Mouse (Mus musculus): ENCODE results near the gene 1110008L16Rik. TPM values are rescaled to one million over a fixed set of nuclear protein-coding genes. Genes with fewer than 3 reads are reported as not detected.
A peak's percentile ranks its signal among the peaks of the same experiment; 100 is the strongest.

Gene 1110008L16Rik
- polyA plus RNA-seq, 1 experiment from 2014 or later = 19.6 TPM

GRCm38 (mm10) chr12:55353423-55353822 lies 54.0 kb downstream of the 1110008L16Rik start:
- H3K27ac ChIP-seq (replicated peaks) = no peak overlapping the region
- no peak overlapping the region for H3K4me3 ChIP-seq
- WGBS = 82% methylated on average over 6 of the region's 6 CpGs
- no peak for DNase-seq (ENCODE audit: low spot score)
- H3K36me3 ChIP-seq (replicated peaks) = no peaks in the 10 kb centered on the region
- H3K27me3 ChIP-seq (replicated peaks; ENCODE audit: low read depth, poor library complexity, severe bottlenecking) = no peaks in the 10 kb centered on the region
- H3K4me1 ChIP-seq = peaks cover 6% of the 10 kb centered on the region
- H3K9me3 ChIP-seq = no peaks in the 10 kb centered on the region

GRCm38 (mm10) chr12:55354904-55355303 lies 55.5 kb downstream of the 1110008L16Rik start:
- no peaks in the 10 kb centered on the region for H3K36me3 ChIP-seq (replicated peaks)
- WGBS = 63% methylated on average over 4 of the region's 4 CpGs
- peaks cover 6% of the 10 kb centered on the region for H3K4me1 ChIP-seq
- no peak overlapping the region for H3K4me3 ChIP-seq
- no peaks in the 10 kb centered on the region for H3K27me3 ChIP-seq (replicated peaks; ENCODE audit: low read depth, poor library complexity, severe bottlenecking)
- no peak overlapping the region for H3K27ac ChIP-seq (replicated peaks)
- H3K9me3 ChIP-seq = no peaks in the 10 kb centered on the region
- DNase-seq (ENCODE audit: low spot score) = peak; percentile 21

GRCm38 (mm10) chr12:55357303-55357702 lies 57.9 kb downstream of the 1110008L16Rik start:
- H3K4me3 ChIP-seq = no peak overlapping the region
- H3K36me3 ChIP-seq (replicated peaks) = no peaks in the 10 kb centered on the region
- H3K27me3 ChIP-seq (replicated peaks; ENCODE audit: low read depth, poor library complexity, severe bottlenecking) = no peaks in the 10 kb centered on the region
- DNase-seq (ENCODE audit: low spot score) = no peak
- WGBS = 75% methylated on average over 1 of the region's 1 CpGs
- H3K27ac ChIP-seq (replicated peaks) = no peak overlapping the region
- H3K9me3 ChIP-seq = no peaks in the 10 kb centered on the region
- H3K4me1 ChIP-seq = peaks cover 6% of the 10 kb centered on the region

- 84% methylated on average over 5 of the region's 5 CpGs for WGBS
- Histone ChIP-seq H3K4me3 (no peak overlapping the region), H3K27me3 (replicated peaks; ENCODE audit: low read depth, poor library complexity, severe bottlenecking) (no peaks in the 10 kb centered on the region), H3K4me1 (no peaks in the 10 kb centered on the region), H3K36me3 (replicated peaks) (no peaks in the 10 kb centered on the region), H3K27ac (replicated peaks) (no peak overlapping the region), H3K9me3 (no peaks in the 10 kb centered on the region)
- no peak for DNase-seq (ENCODE audit: low spot score)
These were observed 61.6 kb downstream of the 1110008L16Rik start for GRCm38 (mm10) chr12:55360929-55361328.

- DNase-seq (ENCODE audit: low spot score) = no peak
- 69% methylated on average over 2 of the region's 2 CpGs for WGBS
- H3K36me3 ChIP-seq (replicated peaks) = no peaks in the 10 kb centered on the region
- H3K4me1 ChIP-seq = no peaks in the 10 kb centered on the region
- H3K27me3 ChIP-seq (replicated peaks; ENCODE audit: low read depth, poor library complexity, severe bottlenecking) = no peaks in the 10 kb centered on the region
- no peaks in the 10 kb centered on the region for H3K9me3 ChIP-seq
- H3K27ac ChIP-seq (replicated peaks) = no peak overlapping the region
- no peak overlapping the region for H3K4me3 ChIP-seq
These were observed 65.7 kb downstream of the 1110008L16Rik start for GRCm38 (mm10) chr12:55365083-55365482.

GRCm38 (mm10) chr12:55372424-55373055 lies 73.2 kb downstream of the 1110008L16Rik start:
- no peaks in the 10 kb centered on the region for H3K27me3 ChIP-seq (replicated peaks; ENCODE audit: low read depth, poor library complexity, severe bottlenecking)
- DNase-seq (ENCODE audit: low spot score) = no peak
- no peak overlapping the region for H3K27ac ChIP-seq (replicated peaks)
- H3K9me3 ChIP-seq = no peaks in the 10 kb centered on the region
- H3K36me3 ChIP-seq (replicated peaks) = peaks cover 4% of the 10 kb centered on the region; the same call in 1 of the 2 replicates
- WGBS = 88% methylated on average over 3 of the region's 3 CpGs
- H3K4me3 ChIP-seq = no peak overlapping the region
- no peaks in the 10 kb centered on the region for H3K4me1 ChIP-seq

- Histone ChIP-seq H3K4me3 (no peak overlapping the region), H3K4me1 (no peaks in the 10 kb centered on the region), H3K27ac (replicated peaks) (no peak overlapping the region), H3K36me3 (replicated peaks) (peaks cover 23% of the 10 kb centered on the region), H3K27me3 (replicated peaks; ENCODE audit: low read depth, poor library complexity, severe bottlenecking) (no peaks in the 10 kb centered on the region), H3K9me3 (no peaks in the 10 kb centered on the region)
- no peak for DNase-seq (ENCODE audit: low spot score)
- 92% methylated on average over 16 of the region's 16 CpGs for WGBS
These were observed 77.7 kb downstream of the 1110008L16Rik start for GRCm38 (mm10) chr12:55376956-55377609.

GRCm38 (mm10) chr12:55377610-55377980 lies 78.2 kb downstream of the 1110008L16Rik start:
- 74% methylated on average over 6 of the region's 6 CpGs for WGBS

GRCm38 (mm10) chr12:55384023-55384749 lies 84.8 kb downstream of the 1110008L16Rik start, which contains the start of gene Psma6:
Gene Psma6 (plus strand): TSS chr12:55384222.
- H3K4me3 ChIP-seq = no peak within 1 kb of the TSS
- H3K4me1 ChIP-seq = peaks cover 26% of the 10 kb centered on the region
- WGBS = 70% methylated on average over 10 of the region's 10 CpGs
- H3K9me3 ChIP-seq = no peaks in the 10 kb centered on the region
- H3K27me3 ChIP-seq (replicated peaks; ENCODE audit: low read depth, poor library complexity, severe bottlenecking) = no peaks in the 10 kb centered on the region
- no peak for DNase-seq (ENCODE audit: low spot score)
- H3K27ac ChIP-seq (replicated peaks) = no peak within 1 kb of the TSS
- peaks cover 22% of the 10 kb centered on the region for H3K36me3 ChIP-seq (replicated peaks)

More at GRCm38 (mm10) chr12:55377610-55377980, 78.2 kb downstream of the 1110008L16Rik start:
- Histone ChIP-seq H3K27ac (replicated peaks) (no peak overlapping the region), H3K36me3 (replicated peaks) (peaks cover 29% of the 10 kb centered on the region), H3K4me3 (no peak overlapping the region), H3K27me3 (replicated peaks; ENCODE audit: low read depth, poor library complexity, severe bottlenecking) (no peaks in the 10 kb centered on the region), H3K9me3 (no peaks in the 10 kb centered on the region), H3K4me1 (no peaks in the 10 kb centered on the region)
- DNase-seq (ENCODE audit: low spot score) = no peak

- H3K4me1 ChIP-seq = peaks cover 26% of the 10 kb centered on the region
- H3K4me3 ChIP-seq = no peak overlapping the region
- no peaks in the 10 kb centered on the region for H3K9me3 ChIP-seq
- H3K27ac ChIP-seq (replicated peaks) = no peak overlapping the region
- DNase-seq (ENCODE audit: low spot score) = no peak
- H3K36me3 ChIP-seq (replicated peaks) = peaks cover 18% of the 10 kb centered on the region
- 93% methylated on average over 3 of the region's 3 CpGs for WGBS
- H3K27me3 ChIP-seq (replicated peaks; ENCODE audit: low read depth, poor library complexity, severe bottlenecking) = no peaks in the 10 kb centered on the region
These were observed 85.4 kb downstream of the 1110008L16Rik start for GRCm38 (mm10) chr12:55384826-55385225.

GRCm38 (mm10) chr12:55385931-55386330 lies 86.6 kb downstream of the 1110008L16Rik start:
- no peaks in the 10 kb centered on the region for H3K27me3 ChIP-seq (replicated peaks; ENCODE audit: low read depth, poor library complexity, severe bottlenecking)
- H3K27ac ChIP-seq (replicated peaks) = peak overlapping the region; percentile 35; the same call in 1 of the 2 replicates
- 23% methylated on average over 6 of the region's 6 CpGs for WGBS
- peaks cover 18% of the 10 kb centered on the region for H3K36me3 ChIP-seq (replicated peaks)
- DNase-seq (ENCODE audit: low spot score) = no peak
- H3K4me3 ChIP-seq = no peak overlapping the region
- H3K4me1 ChIP-seq = peaks cover 26% of the 10 kb centered on the region
- H3K9me3 ChIP-seq = no peaks in the 10 kb centered on the region

GRCm38 (mm10) chr12:55386456-55386855 lies 87.1 kb downstream of the 1110008L16Rik start:
- WGBS = 66% methylated on average over 9 of the region's 9 CpGs
- H3K36me3 ChIP-seq (replicated peaks) = peaks cover 18% of the 10 kb centered on the region
- no peaks in the 10 kb centered on the region for H3K27me3 ChIP-seq (replicated peaks; ENCODE audit: low read depth, poor library complexity, severe bottlenecking)
- H3K4me1 ChIP-seq = peaks cover 26% of the 10 kb centered on the region
- DNase-seq (ENCODE audit: low spot score) = no peak
- H3K27ac ChIP-seq (replicated peaks) = peak overlapping the region; percentile 35; the same call in 1 of the 2 replicates
- H3K9me3 ChIP-seq = no peaks in the 10 kb centered on the region
- no peak overlapping the region for H3K4me3 ChIP-seq

Data from embryonic facial prominence, embryonic 10.5 days (tissue).